Mouse (Mus musculus): ENCODE measurements at regions not wholly inside any gene's neighbourhood (a gene's known extent, or its start where the extent isn't known, plus 50 kb on each side); places are given as distances from the start of the nearest gene placed in this dataset.

GRCm38 (mm10) chr8:103816101-103816894 lies 285.1 kb upstream of the Cdh5 start:
- POLR2A ChIA-PET: no interaction called here
- CTCF ChIA-PET: interaction anchor here in 1 of 4 experiments (0.6 kb wide), 1 partner anchor 185 kb away, joined by 4 read pairs; no protein-coding TSS in a partner anchor

- ChIA-PET CTCF (interaction anchor here in 1 of 4 experiments (0.6 kb wide), 1 partner anchor 67 kb away, joined by 3 read pairs; no protein-coding TSS in a partner anchor), POLR2A (no interaction called here)
Observed at GRCm38 (mm10) chr8:103823541-103823940, 277.9 kb upstream of the Cdh5 start.

GRCm38 (mm10) chr8:103824747-103825146 lies 276.7 kb upstream of the Cdh5 start:
- POLR2A ChIA-PET: no interaction called here

GRCm38 (mm10) chr8:103825289-103825688 lies 276.1 kb upstream of the Cdh5 start:
- ChIA-PET POLR2A (no interaction called here), CTCF (no interaction called here)

More at GRCm38 (mm10) chr8:103824747-103825146, 276.7 kb upstream of the Cdh5 start:
- CTCF ChIA-PET: no interaction called here

- POLR2A ChIA-PET: no interaction called here
- CTCF ChIA-PET: no interaction called here
Observed at GRCm38 (mm10) chr8:103830416-103830815, 271.0 kb upstream of the Cdh5 start.

- CTCF ChIA-PET: interaction anchor here in 1 of 4 experiments (0.5 kb wide), 1 partner anchor 339 kb away, joined by 6 read pairs; no protein-coding TSS in a partner anchor
- POLR2A ChIA-PET: interaction anchor here in 1 of 4 experiments (0.6 kb wide), 1 partner anchor 658 kb away, joined by 3 read pairs; no protein-coding TSS in a partner anchor
Observed at GRCm38 (mm10) chr8:103839990-103840389, 261.4 kb upstream of the Cdh5 start.

- ChIA-PET CTCF (interaction anchor here in 1 of 4 experiments (0.7 kb wide), 1 partner anchor 182 kb away, joined by 3 read pairs; no protein-coding TSS in a partner anchor), POLR2A (interaction anchor here in 1 of 4 experiments (0.6 kb wide), 1 partner anchor 203 kb away, joined by 3 read pairs; no protein-coding TSS in a partner anchor)
Observed at GRCm38 (mm10) chr8:103845964-103846363, 255.5 kb upstream of the Cdh5 start.

- CTCF ChIA-PET: interaction anchor here in 1 of 4 experiments (0.7 kb wide), 1 partner anchor 182 kb away, joined by 3 read pairs; no protein-coding TSS in a partner anchor
- POLR2A ChIA-PET: no interaction called here
Observed at GRCm38 (mm10) chr8:103846382-103846976, 254.9 kb upstream of the Cdh5 start.

GRCm38 (mm10) chr8:103849785-103850184 lies 251.6 kb upstream of the Cdh5 start:
- ChIA-PET CTCF (no interaction called here), POLR2A (no interaction called here)

GRCm38 (mm10) chr8:103851286-103851685 lies 250.1 kb upstream of the Cdh5 start:
- CTCF ChIA-PET: no interaction called here
- POLR2A ChIA-PET: no interaction called here

GRCm38 (mm10) chr8:103853048-103853447 lies 248.4 kb upstream of the Cdh5 start:
- CTCF ChIA-PET: no interaction called here
- POLR2A ChIA-PET: no interaction called here

- POLR2A ChIA-PET: interaction anchor here in 1 of 4 experiments (0.6 kb wide), 1 partner anchor 11 kb away, joined by 3 read pairs; no protein-coding TSS in a partner anchor
- CTCF ChIA-PET: no interaction called here
Observed at GRCm38 (mm10) chr8:103855291-103855690, 246.1 kb upstream of the Cdh5 start.

- CTCF ChIA-PET: no interaction called here
Observed at GRCm38 (mm10) chr8:103859130-103859529, 242.3 kb upstream of the Cdh5 start.

GRCm38 (mm10) chr8:103873598-103874502 lies 227.6 kb upstream of the Cdh5 start:
- ChIA-PET POLR2A (interaction anchor here in 1 of 4 experiments (0.6 kb wide), 1 partner anchor 265 kb away, joined by 7 read pairs; no protein-coding TSS in a partner anchor), CTCF (no interaction called here)

More at GRCm38 (mm10) chr8:103859130-103859529, 242.3 kb upstream of the Cdh5 start:
- POLR2A ChIA-PET: no interaction called here

- CTCF ChIA-PET: no interaction called here
- POLR2A ChIA-PET: interaction anchor here in 1 of 4 experiments (0.6 kb wide), 1 partner anchor 266 kb away, joined by 7 read pairs; no protein-coding TSS in a partner anchor
Observed at GRCm38 (mm10) chr8:103874506-103874905, 226.9 kb upstream of the Cdh5 start.

GRCm38 (mm10) chr8:103879505-103879904 lies 221.9 kb upstream of the Cdh5 start:
- ChIA-PET CTCF (no interaction called here), POLR2A (no interaction called here)

- POLR2A ChIA-PET: no interaction called here
- CTCF ChIA-PET: no interaction called here
Observed at GRCm38 (mm10) chr8:103880431-103881145, 220.8 kb upstream of the Cdh5 start.

- CTCF ChIA-PET: no interaction called here
- POLR2A ChIA-PET: no interaction called here
Observed at GRCm38 (mm10) chr8:103881146-103881486, 220.3 kb upstream of the Cdh5 start.
